Mouse (Mus musculus): ENCODE measurements at regions not wholly inside any gene's neighbourhood (a gene's known extent, or its start where the extent isn't known, plus 50 kb on each side); places are given as distances from the start of the nearest gene placed in this dataset.

GRCm38 (mm10) chr13:72120467-72120866, 156.9 kb upstream of the Irx1 start:
- no peak for ATAC-seq
- H3K4me2 ChIP-seq (replicated peaks), result no peak overlapping the region

DNA sequence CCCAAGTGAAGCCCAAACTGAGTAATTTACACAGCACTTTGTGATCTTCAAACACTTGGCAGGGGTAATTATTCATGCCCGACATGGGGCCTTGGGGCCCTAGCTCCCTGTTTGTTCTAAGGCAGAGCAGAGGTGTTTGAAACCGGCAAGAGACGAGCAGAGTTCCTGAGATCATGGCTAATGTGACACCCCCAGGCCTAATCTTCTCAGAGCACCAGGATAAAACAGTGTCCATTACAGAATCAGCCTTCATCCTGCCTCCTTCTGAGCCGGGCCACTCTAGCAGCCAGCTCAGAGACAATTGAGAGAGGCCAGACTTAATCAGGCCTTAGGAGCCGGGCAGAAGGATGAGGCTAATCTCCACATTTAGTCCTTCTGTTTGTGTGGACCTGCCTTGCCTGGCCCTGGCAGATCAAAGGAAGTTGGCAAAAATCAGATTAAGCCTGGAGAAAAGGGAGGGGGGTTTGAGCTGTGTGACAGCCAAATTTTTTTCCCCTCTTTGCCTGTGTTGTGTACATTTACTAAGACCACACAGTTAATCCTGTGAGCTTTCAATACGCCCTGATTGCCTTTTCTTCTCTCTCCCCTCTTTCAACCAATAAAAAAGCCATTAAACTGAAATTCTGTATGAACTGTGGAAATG, 157.5 kb upstream of the Irx1 start:
- H3K9ac ChIP-seq, result no peak overlapping the region
- no peaks in the 10 kb centered on the region for H3K36me3 ChIP-seq
- H3K4me1 ChIP-seq (replicated peaks), result no peaks in the 10 kb centered on the region
- H3K27ac ChIP-seq, result no peak overlapping the region
- H3K4me3 ChIP-seq (replicated peaks), result no peak overlapping the region
- 0 out of 2 replicates have a peak, but pooled peaks cover 3% of the 10 kb centered on the region for H3K27me3 ChIP-seq (replicated peaks)
- H3K9me3 ChIP-seq, result no peaks in the 10 kb centered on the region
- 0 out of 2 replicates have a peak, but pooled peaks have one; percentile 23 for ATAC-seq
- WGBS, result 23% methylated on average over 6 of the region's 6 CpGs
- no peak overlapping the region for H3K4me2 ChIP-seq (replicated peaks)

More at GRCm38 (mm10) chr13:72120467-72120866, 156.9 kb upstream of the Irx1 start:
- no peak overlapping the region for H3K27ac ChIP-seq
- WGBS, result 24% methylated on average over 7 of the region's 7 CpGs
- no peaks in the 10 kb centered on the region for H3K9me3 ChIP-seq
- H3K4me3 ChIP-seq (replicated peaks), result no peak overlapping the region
- H3K9ac ChIP-seq, result no peak overlapping the region
- H3K36me3 ChIP-seq, result no peaks in the 10 kb centered on the region
- H3K4me1 ChIP-seq (replicated peaks), result no peaks in the 10 kb centered on the region
- 0 out of 2 replicates have a peak, but pooled peaks cover 3% of the 10 kb centered on the region for H3K27me3 ChIP-seq (replicated peaks)

GRCm38 (mm10) chr13:72121554-72122229, 158.2 kb upstream of the Irx1 start:
- H3K27ac ChIP-seq, result no peak overlapping the region
- H3K4me1 ChIP-seq (replicated peaks), result no peaks in the 10 kb centered on the region
- no peak overlapping the region for H3K9ac ChIP-seq
- no peaks in the 10 kb centered on the region for H3K36me3 ChIP-seq
- H3K4me3 ChIP-seq (replicated peaks), result no peak overlapping the region
- H3K9me3 ChIP-seq, result no peaks in the 10 kb centered on the region
- H3K4me2 ChIP-seq (replicated peaks), result no peak overlapping the region
- 63% methylated on average over 18 of the region's 18 CpGs for WGBS
- H3K27me3 ChIP-seq (replicated peaks), result 0 out of 2 replicates have a peak, but pooled peaks cover 3% of the 10 kb centered on the region
- ATAC-seq, result no peak

- no peak overlapping the region for H3K4me3 ChIP-seq (replicated peaks)
- H3K9me3 ChIP-seq, result no peaks in the 10 kb centered on the region
- no peak for ATAC-seq
- H3K9ac ChIP-seq, result no peak overlapping the region
- H3K36me3 ChIP-seq, result no peaks in the 10 kb centered on the region
- no peaks in the 10 kb centered on the region for H3K4me1 ChIP-seq (replicated peaks)
- H3K27me3 ChIP-seq (replicated peaks), result 0 out of 2 replicates have a peak, but pooled peaks cover 3% of the 10 kb centered on the region
- 64% methylated on average over 11 of the region's 11 CpGs for WGBS
- no peak overlapping the region for H3K27ac ChIP-seq
- H3K4me2 ChIP-seq (replicated peaks), result no peak overlapping the region
Observed at GRCm38 (mm10) chr13:72122230-72122627, 158.7 kb upstream of the Irx1 start.

DNA sequence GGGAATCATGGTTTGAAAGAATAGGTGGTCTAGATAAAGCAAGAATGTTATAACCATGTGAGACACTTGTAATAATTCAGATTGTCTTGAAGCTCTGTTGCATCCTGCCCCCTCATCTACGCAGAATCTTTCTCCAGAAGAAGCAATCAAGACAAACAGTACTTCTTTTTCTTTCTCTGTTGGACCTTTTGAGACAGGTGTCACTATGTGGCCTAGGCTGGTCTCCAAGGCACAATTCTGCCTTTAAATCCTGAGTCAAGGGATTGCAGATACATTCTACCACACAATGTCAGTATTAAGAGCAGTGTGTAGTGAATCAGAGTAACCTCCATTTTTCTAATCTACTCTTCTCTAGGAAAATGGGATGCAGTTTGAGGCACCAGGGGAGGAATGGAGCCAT, 164.8 kb upstream of the Irx1 start:
- H3K4me3 ChIP-seq (replicated peaks), result no peak overlapping the region
- WGBS, result 83% methylated on average over 1 of the region's 1 CpGs
- H3K4me1 ChIP-seq (replicated peaks), result no peaks in the 10 kb centered on the region
- H3K9me3 ChIP-seq, result no peaks in the 10 kb centered on the region
- no peaks in the 10 kb centered on the region for H3K27me3 ChIP-seq (replicated peaks)
- no peak for ATAC-seq
- H3K4me2 ChIP-seq (replicated peaks), result no peak overlapping the region
- no peak overlapping the region for H3K9ac ChIP-seq
- H3K27ac ChIP-seq, result no peak overlapping the region
- no peaks in the 10 kb centered on the region for H3K36me3 ChIP-seq

- Histone ChIP-seq H3K4me3 (replicated peaks) (no peak overlapping the region), H3K27ac (no peak overlapping the region), H3K9ac (no peak overlapping the region), H3K4me2 (replicated peaks) (no peak overlapping the region), H3K9me3 (no peaks in the 10 kb centered on the region), H3K36me3 (no peaks in the 10 kb centered on the region), H3K27me3 (replicated peaks) (no peaks in the 10 kb centered on the region), H3K4me1 (replicated peaks) (no peaks in the 10 kb centered on the region)
- 82% methylated on average over 2 of the region's 2 CpGs for WGBS
- no peak for ATAC-seq
Observed at GRCm38 (mm10) chr13:72131341-72131740, 167.8 kb upstream of the Irx1 start.

- H3K4me2 ChIP-seq (replicated peaks), result no peak overlapping the region
- ATAC-seq, result no peak
- H3K9me3 ChIP-seq, result no peaks in the 10 kb centered on the region
- H3K4me1 ChIP-seq (replicated peaks), result no peaks in the 10 kb centered on the region
- 60% methylated on average over 8 of the region's 8 CpGs for WGBS
- no peaks in the 10 kb centered on the region for H3K36me3 ChIP-seq
- H3K27ac ChIP-seq, result no peak overlapping the region
- no peaks in the 10 kb centered on the region for H3K27me3 ChIP-seq (replicated peaks)
- no peak overlapping the region for H3K4me3 ChIP-seq (replicated peaks)
- no peak overlapping the region for H3K9ac ChIP-seq
Observed at GRCm38 (mm10) chr13:72134101-72134768, 170.7 kb upstream of the Irx1 start.

DNA sequence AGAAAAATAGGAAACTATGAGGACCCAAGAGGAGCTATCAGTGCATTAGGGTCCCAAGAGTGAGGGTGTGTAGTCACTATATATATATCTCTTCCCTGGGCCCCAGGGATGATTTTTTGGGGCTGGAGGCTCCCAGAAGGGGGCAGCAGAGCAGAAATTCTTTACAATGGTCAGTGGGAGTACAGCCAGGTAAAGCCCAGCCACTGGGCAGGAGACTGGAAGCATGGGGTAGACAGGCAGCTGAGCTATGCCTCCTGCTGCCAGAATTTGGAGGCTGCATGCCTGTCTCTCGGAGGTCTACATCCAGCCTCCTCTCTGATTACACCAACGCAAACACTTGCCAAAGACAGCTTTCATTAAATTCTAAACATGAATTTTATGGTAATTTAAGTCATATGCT, 202.7 kb upstream of the Irx1 start:
- no peaks in the 10 kb centered on the region for H3K27me3 ChIP-seq (replicated peaks)
- no peak overlapping the region for H3K4me2 ChIP-seq (replicated peaks)
- no peak overlapping the region for H3K4me3 ChIP-seq (replicated peaks)
- no peaks in the 10 kb centered on the region for H3K36me3 ChIP-seq
- no peaks in the 10 kb centered on the region for H3K9me3 ChIP-seq
- no peak overlapping the region for H3K27ac ChIP-seq
- no peak overlapping the region for H3K9ac ChIP-seq
- no peaks in the 10 kb centered on the region for H3K4me1 ChIP-seq (replicated peaks)
- 58% methylated on average over 2 of the region's 2 CpGs for WGBS
- no peak for ATAC-seq

GRCm38 (mm10) chr13:72167434-72167833, 203.9 kb upstream of the Irx1 start:
- Histone ChIP-seq H3K9me3 (no peaks in the 10 kb centered on the region), H3K9ac (no peak overlapping the region), H3K27ac (no peak overlapping the region), H3K4me3 (replicated peaks) (no peak overlapping the region), H3K36me3 (no peaks in the 10 kb centered on the region), H3K27me3 (replicated peaks) (no peaks in the 10 kb centered on the region), H3K4me1 (replicated peaks) (no peaks in the 10 kb centered on the region), H3K4me2 (replicated peaks) (no peak overlapping the region)
- no peak for ATAC-seq
- 64% methylated on average over 2 of the region's 2 CpGs for WGBS

DNA sequence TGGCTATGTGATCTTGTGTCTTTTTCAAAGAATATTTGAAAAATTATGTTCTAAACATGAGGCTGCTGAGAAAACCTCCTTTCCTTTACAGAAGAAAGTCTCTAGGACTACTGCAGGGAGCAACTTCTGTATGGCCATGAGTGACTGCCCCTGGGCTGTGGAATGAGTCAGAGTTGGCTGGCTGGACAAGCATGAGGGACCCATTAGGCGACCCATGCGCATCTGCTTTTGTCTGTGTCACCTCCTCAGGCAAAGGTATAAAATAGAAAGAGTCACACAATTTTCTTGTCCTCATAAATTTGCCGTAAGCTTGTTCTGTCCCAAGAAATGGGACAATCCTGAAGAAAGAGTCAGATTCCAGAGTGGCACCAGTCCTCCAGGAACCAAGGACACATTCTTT, 220.1 kb upstream of the Irx1 start:
- no peak for ATAC-seq
- 81% methylated on average over 3 of the region's 3 CpGs for WGBS
- H3K9me3 ChIP-seq, result no peaks in the 10 kb centered on the region

GRCm38 (mm10) chr13:72184116-72184845, 220.8 kb upstream of the Irx1 start:
- ATAC-seq, result no peak
- Histone ChIP-seq H3K36me3 (no peaks in the 10 kb centered on the region), H3K4me2 (replicated peaks) (no peak overlapping the region), H3K9me3 (no peaks in the 10 kb centered on the region), H3K4me3 (replicated peaks) (no peak overlapping the region), H3K9ac (no peak overlapping the region), H3K27me3 (replicated peaks) (no peaks in the 10 kb centered on the region), H3K4me1 (replicated peaks) (no peaks in the 10 kb centered on the region), H3K27ac (no peak overlapping the region)
- WGBS, result 73% methylated on average over 15 of the region's 15 CpGs

More for the DNA sequence above, 220.1 kb upstream of the Irx1 start:
- Histone ChIP-seq H3K27ac (no peak overlapping the region), H3K9ac (no peak overlapping the region), H3K4me3 (replicated peaks) (no peak overlapping the region), H3K4me2 (replicated peaks) (no peak overlapping the region), H3K4me1 (replicated peaks) (no peaks in the 10 kb centered on the region), H3K27me3 (replicated peaks) (no peaks in the 10 kb centered on the region), H3K36me3 (no peaks in the 10 kb centered on the region)

DNA sequence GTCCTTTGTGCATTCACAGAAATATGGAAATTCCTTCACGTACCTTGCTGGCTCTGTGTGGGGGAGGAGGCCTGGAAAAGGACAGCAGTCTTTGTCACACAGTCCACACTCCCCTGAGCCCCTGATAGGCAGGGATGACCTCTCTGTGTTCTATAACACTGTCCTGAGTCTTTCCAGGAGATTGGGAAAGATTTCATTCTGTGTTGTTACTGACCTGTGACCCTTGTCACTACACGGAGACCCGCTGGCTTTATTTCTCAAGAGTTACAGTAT, 221.3 kb upstream of the Irx1 start:
- Histone ChIP-seq H3K4me1 (replicated peaks) (no peaks in the 10 kb centered on the region), H3K27me3 (replicated peaks) (no peaks in the 10 kb centered on the region), H3K4me2 (replicated peaks) (no peak overlapping the region), H3K9me3 (no peaks in the 10 kb centered on the region), H3K27ac (no peak overlapping the region), H3K36me3 (no peaks in the 10 kb centered on the region), H3K4me3 (replicated peaks) (no peak overlapping the region), H3K9ac (no peak overlapping the region)
- no peak for ATAC-seq
- WGBS, result 80% methylated on average over 3 of the region's 3 CpGs

Measured in intestine, embryonic 15.5 days (tissue).